Mouse (Mus musculus): ENCODE data around the gene Nebl.

The Nebl gene

DNA sequence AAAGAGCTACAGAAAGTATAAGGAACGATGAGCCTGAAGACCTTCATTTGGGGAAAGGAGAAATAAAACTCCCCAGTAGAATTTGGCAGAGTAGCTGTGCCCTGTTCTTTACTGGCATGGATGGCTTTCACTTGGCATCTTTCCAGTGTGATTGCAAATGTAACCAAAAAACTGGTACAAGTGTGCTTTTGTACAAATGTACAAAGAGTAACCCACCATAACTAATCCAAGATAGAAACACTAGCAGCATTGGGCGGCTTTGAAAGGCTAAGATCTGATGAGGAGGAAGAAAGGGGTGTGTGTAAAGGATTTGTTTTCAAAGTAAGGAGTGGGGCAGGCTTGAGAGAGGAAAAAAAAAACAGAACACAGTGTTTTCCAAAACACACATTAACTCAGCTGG, 21.2 kb downstream of the Nebl start:
- no peak for DNase-seq (ENCODE audit: low spot score in 2 of 2)

DNA sequence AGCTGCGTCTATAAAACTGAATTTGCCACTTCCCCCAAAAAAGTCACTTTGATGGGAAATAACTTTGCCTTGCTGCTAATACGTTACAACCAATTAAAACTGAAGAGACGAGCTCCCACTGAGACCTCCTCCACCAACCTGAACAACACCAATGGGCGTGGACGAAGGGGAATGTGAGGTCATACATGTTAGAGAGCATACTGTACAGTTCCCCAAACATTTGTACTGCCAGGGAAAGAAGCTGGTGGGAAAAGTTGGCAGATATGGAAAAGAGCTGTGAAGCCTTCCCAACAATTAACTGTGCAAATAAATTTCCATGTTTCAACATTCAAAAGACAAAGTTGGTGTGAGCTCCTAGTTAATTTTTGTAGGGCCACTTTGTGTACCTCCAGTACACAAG, 25.3 kb downstream of the Nebl start:
- no peak for DNase-seq (ENCODE audit: low spot score in 2 of 2)

- DNase-seq (ENCODE audit: low spot score in 2 of 2): no peak
Measured at GRCm38 (mm10) chr2:17705426-17705825, 25.8 kb downstream of the Nebl start.

GRCm38 (mm10) chr2:17703170-17703512, 28.1 kb downstream of the Nebl start:
- no peak for DNase-seq (ENCODE audit: low spot score in 2 of 2)

DNA sequence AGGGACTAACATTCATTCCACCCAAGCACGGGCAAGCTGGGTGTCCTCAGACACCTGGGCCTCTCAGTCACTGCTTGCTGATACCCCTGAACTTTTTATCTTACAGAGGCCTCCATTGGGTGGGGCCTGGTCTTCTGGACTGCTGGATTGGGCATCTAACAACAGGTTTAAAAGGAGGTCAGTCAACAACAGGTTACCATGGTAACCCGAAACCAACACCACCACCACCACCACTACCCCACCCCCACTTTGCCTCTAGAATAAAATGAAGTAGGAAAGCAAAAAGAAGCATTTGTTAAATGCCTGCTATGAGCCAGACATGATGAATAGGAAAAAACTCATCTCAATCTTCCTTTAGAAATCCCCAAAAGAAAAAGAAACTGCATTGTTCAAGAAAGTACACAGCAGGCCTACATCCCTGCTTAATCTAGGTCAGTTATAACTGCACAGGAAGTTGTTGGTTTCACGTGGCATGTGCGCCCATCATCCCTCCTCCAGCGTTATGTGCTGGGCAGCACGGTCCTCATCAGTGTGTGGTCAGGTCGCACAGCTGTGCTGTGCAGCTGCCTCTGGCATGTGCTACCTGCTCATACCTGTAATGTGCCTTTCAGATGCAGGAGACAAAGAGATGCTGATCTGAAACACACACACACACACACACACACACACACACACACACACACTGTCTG, 28.6 kb downstream of the Nebl start:
- DNase-seq (ENCODE audit: low spot score in 2 of 2): no peak

DNA sequence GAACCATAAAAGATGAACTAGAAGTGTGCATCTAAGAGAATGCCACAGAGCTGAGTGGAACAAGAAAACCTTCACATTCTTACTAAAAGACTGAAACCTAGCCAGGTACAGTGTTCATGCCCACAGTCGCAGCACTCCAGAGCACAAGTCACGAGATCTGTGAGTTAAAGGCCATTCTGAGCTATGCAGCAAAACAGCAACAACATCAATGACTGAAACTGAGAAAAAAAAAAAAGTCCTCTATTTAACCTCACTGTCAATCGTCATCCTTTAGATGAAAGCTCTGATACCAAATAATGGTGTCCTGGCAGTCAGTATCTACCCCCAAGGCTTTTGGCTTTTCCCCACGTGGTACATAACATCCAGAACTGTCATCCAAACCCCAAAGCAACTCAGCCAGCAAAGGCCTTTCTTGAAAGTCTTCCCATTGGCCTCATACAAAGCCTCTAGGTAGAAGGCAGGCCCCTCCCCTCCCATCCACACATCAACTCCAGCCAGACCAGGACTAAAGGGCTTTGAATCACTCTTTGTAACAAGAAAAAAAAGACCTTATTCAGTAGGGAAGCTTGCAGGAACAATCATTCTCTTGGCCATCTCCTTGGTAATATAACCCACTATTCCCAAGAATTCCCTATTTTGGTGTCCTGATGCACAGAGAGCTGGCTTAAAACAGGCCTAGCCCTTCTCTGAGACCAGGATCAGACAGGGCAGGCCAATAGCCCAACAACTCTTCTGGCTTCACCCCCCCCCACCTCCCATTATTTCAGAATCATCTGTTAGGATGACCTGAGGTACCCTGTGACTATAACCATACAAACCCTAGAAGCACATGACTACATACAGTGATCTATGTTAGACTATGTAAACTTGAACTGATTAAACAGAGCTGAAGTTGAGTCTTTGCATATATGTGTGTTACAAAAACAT, 32.8 kb downstream of the Nebl start:
- no peak for DNase-seq (ENCODE audit: low spot score in 2 of 2)

DNA sequence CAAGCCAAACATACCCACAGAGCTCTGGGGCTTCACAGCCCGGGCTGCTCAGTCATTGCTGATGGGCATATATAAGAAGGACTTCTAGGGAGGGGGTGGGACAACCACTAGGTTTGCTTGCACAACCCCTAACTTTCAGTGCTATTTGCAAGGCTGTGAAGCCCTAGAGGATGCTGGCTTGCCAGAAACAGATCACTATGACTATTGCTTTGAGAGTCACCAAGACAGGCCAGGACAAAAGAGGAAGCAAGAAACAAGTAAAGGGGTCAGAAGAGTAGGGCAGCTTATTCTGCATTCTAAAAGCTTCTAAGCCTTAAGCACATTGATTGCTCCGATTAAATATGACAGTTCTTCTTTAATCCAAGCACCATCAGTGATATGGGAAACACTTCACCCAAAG, 38.3 kb downstream of the Nebl start:
- DNase-seq (ENCODE audit: low spot score in 2 of 2): no peak

DNA sequence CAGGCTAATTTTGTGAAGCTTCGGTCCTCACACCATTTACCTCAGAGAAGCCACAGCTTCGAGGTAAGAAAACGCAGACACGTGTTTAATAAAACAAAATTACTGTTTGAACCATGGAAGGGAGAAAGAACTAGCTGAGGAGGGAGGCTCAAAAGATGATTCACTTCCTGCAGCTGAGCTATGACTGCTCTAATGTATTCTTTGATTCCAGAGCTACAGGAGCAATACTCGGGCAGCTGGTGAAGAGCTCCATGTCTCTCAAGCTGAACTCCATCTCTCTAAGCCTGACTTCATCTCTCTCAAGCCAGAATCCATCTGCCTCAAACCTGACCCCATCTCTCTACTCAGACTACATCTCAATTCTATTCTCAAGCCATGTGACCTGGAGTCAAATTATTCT, 41.0 kb downstream of the Nebl start:
- no peak for DNase-seq (ENCODE audit: low spot score in 2 of 2)

DNA sequence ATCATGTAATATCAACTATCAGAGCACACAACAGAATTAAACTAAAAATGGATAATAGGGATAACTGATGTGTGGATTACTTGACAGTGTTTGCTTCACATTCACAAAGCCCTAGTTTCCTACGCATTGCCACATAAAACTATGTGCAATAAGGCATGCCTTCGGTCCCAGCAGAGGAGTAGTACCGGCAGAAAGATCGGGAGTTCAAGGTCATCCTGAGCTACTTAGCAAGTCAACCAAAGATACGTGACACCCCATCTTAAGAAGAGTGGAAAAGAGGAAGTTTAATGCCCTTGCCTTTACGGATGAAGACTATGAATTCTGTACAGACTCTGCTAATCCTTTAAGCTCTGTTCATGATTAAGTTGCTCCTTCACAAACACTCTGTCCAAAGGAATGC, 44.1 kb downstream of the Nebl start:
- DNase-seq (ENCODE audit: low spot score in 2 of 2): no peak

GRCm38 (mm10) chr2:17683326-17684040, 47.8 kb downstream of the Nebl start:
- no peak for DNase-seq (ENCODE audit: low spot score in 2 of 2)

DNA sequence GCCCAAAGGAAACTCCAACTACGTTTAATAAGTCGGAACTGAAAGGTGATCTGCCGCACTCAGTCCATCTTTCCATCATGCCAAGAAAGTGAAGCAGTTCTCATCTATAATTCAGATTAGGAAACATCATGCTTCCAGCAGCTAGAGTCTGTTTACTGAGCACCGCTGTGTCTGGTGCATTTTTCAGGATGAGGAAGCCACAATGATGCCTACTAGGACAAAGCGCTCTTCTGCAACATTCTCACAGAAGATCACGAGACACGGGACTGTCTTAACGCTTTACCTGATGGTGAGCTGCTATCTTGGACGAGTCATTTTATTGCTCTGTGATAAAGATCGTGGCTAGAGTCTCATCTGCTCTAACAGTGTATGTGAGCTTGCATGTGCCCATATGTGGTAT, 59.1 kb downstream of the Nebl start:
- DNase-seq (ENCODE audit: low spot score in 2 of 2): no peak

GRCm38 (mm10) chr2:17671566-17671965, 59.7 kb downstream of the Nebl start:
- no peak for DNase-seq (ENCODE audit: low spot score in 2 of 2)

DNA sequence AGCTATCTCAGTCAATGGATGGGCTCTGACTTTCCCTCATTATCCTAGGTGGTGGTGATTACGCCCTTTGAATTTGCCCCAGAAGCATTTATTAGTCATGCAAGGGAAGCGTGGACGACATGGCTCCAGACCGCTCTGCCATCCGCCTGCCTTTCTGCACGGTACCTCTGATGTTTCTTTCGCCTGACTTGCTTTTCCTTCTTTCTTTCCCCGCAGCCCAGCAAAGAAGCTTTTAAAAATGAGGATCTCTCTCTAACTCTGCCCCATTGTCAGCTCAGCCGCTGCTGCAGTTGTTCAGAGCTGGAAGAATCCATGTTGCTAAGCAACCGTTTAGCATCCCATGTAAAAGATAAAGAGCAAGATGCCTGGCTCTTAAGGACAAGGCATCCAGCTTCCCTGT, 61.3 kb downstream of the Nebl start:
- no peak for DNase-seq (ENCODE audit: low spot score in 2 of 2)

DNA sequence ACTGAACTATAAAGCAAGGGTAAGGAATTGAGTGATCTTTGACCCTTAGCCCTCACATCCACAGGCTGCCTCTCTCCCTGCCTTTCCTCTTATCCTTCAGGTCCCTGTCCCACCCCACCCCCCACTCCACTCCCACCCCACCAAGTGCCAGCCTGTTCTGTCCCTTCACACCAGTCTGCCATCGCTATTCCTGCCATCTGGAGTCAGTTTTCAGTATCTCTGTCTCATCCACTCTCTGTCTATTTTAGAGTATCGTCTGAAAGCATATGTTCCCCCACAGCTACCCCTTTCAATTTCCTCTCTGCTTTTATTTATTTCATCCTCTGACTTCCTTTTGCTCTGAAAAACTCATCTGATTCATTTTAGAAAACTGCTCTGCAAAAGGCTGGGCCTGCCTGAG, 62.3 kb downstream of the Nebl start:
- DNase-seq (ENCODE audit: low spot score in 2 of 2): no peak

GRCm38 (mm10) chr2:17658176-17658575, 73.1 kb downstream of the Nebl start:
- DNase-seq (ENCODE audit: low spot score in 2 of 2): no peak

DNA sequence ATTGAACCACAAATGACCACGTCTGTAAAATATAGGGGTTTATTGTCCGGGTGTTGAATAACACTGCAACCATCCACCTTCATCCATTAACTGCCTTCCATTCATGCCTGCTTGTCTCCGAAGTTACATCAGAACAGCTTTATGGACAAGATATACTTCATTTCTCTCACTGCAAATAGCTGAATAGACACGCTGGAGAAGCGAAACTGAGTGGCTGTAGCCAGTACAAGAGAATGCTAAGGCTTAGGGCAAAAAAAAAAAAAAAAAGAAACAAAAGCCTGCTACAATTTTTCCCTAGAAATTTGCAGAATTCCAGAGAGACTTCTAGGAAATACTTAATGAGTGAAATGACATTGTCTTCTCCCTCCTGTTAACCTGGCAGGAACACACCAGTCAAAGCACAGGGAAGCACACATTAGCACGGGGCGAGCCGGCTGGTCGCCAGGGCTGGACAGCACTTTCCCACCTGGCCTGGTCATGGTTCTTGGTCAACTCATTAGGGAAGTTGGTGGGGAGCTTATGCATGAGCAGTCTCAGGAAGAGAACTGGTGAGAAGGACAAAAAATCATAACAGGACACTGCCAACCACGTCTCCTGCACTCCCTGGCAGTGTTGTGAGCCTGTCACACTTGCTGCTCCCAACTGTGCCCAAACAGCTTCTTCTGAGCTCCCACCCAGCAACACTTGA, 81.0 kb downstream of the Nebl start:
- DNase-seq (ENCODE audit: low spot score in 2 of 2): no peak

DNA sequence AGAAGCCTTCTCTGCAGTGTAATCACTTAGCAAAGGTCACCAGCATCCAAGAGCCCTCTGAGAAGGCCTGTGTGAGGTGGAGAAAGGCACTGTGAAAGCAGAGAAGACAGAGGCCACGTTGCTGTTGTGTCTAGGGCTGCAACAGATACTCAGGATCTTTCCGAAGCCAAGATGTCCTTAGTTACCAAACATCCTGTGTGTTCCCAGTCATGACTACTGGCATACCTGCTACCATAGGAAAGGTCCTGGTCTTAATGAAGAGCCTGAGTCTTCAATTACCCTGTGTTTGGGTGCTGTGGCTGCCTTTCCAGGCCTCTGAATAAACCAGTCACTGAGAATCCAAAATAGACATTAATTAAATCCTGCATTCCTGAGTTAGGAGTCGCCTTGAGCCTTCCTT, 81.5 kb downstream of the Nebl start:
- DNase-seq (ENCODE audit: low spot score in 2 of 2): no peak

DNA sequence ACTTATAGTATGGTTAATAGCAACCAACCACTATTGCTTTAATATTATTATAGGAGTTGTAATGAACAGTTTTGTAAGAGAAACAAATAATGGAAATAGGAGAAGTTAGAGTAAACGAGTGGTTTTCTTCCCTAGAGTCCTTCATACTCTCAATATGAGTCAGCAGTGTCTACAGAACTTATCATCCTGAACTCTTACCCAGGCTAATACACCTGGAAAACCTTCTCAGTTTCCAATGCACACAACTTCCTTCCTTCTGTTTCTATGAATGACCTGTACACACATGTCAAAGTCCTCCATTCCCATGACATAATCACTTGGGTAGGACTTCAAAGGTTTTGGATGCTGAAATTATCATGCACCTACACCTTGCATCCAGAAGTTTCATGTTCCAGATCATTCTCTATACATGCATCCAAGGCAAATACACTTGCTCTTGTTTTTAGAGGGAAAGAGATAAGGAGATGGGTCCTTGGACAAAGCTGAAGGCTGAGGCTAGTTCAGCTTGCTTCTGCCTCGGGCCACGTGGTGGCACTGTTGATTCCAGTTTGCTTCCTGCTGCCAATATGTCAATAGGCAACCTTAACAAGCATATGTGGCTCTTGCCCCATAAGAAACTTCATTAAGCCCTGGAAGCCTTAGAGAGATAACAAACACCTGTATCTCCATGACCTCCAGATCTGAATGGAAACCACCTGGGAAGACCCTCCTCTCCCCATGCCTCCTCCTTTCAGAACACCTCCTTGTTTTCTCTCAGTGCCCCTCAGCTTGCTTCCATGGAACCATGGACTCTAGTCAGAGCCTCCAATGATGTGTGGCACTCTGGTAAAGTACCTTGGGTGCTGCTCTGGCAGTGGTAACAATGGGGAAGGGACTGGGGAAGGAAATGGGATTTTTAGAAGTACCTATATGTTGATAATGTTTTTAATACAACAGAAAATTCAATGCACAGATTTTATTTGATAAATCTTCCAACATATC, 86.7 kb downstream of the Nebl start:
- DNase-seq (ENCODE audit: low spot score in 2 of 2): peak; percentile 8 to 16

DNA sequence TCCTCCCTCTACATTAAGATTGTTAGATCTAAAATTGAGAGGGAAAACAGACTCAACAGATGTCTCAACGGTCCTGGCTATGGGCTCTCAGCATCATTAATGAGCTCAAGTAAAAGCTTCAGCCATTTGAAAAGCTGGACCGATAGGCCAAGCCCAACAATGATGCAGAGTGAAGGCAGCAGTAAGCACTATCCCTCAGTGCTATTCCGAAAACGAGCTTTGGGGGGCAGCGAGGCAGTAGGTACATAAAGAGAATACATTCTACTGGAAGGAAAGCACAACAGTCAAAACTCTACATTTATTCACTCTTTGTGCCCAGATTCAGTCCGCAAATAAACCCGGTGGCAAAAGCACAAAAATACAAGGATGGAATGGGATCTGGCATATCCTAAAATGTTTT, 87.4 kb downstream of the Nebl start:
- DNase-seq (ENCODE audit: low spot score in 2 of 2): no peak

DNA sequence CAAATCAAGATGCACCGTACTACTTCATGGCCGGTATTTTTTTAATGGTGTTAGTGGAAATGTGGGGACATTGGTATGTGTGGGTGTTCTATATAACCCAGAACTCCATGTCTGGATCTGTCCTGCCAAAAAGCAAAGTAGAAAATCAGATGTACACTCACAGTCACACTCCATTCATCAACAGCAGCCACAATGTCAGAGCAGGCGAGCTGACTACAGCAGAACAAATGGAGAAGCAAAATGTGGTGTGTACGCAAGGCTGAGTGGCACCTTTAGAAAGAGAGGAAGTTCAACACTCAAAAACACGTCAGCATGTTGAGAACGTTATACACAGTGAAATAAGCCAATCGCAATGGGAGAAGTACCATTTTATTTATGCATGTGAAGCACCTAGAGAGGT, 88.5 kb downstream of the Nebl start:
- DNase-seq (ENCODE audit: low spot score in 2 of 2): no peak

DNA sequence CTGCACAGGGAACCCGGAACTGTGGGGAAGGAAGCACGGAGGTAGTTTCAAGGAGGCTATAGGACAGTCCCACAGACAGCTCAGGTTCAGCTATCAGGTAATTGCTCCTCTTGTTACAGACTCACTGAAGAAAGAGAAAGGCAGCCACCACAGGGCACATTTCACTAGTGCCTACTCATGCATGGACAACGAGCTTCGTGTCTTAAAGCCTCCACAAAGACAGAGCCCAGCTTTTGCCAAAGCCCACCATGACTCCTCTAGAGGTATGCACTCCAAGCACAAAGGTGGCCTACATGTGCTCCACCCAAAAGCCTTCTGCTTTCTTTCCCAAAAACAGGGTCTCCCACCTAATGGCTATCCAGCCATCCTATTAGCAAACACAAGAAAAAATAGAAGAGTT, 90.4 kb downstream of the Nebl start:
- no peak for DNase-seq (ENCODE audit: low spot score in 2 of 2)
